Mouse (Mus musculus) olfactory bulb, adult 2 months (tissue): ENCODE measurements around the gene Pdp2. TPM values are rescaled to one million over a fixed set of nuclear protein-coding genes. Genes with fewer than 3 reads are reported as not detected.
A peak's percentile ranks its signal among the peaks of the same experiment; 100 is the strongest.
"Not testable (repeated sequence)": the region's sequence is repeated elsewhere in the genome, so short reads cannot be mapped to it uniquely, and the experiment has no call there.

ENCODE experiments used
- H3K27ac ChIP-seq: fragments of 200-500 bp; 2 replicates; pipeline ENCODE4 v1.5.1; 2012; ENCODE audit warnings: low read depth, low read length; ENCODE audit not compliant: insufficient read depth
- H3K4me1 ChIP-seq: fragments of 200-500 bp; 2 replicates; pipeline ENCODE4 v1.6.1; 2012; ENCODE audit warnings: low read length; ENCODE audit not compliant: control insufficient read depth, insufficient read depth
- H3K4me3 ChIP-seq: fragments of 200-500 bp; 2 replicates; pipeline ENCODE4 v1.5.1; 2012; ENCODE audit warnings: mild to moderate bottlenecking, low read depth, low read length, moderate library complexity; ENCODE audit not compliant: insufficient read depth
- CTCF ChIP-seq: fragments of 200-500 bp; IDR thresholded peaks from 2 replicates; pipeline ENCODE4 v1.5.1; 2012; ENCODE audit warnings: low read depth, mild to moderate bottlenecking, low read length, moderate library complexity; ENCODE audit not compliant: insufficient read depth
- POLR2A ChIP-seq: fragments of 200-500 bp; IDR thresholded peaks from 2 replicates; pipeline ENCODE4 v1.6.1; 2012; ENCODE audit warnings: mild to moderate bottlenecking, low read depth, low read length, moderate library complexity; ENCODE audit not compliant: insufficient read depth
- WGBS: fragments of 180-500 bp; shearing (Covaris S2); methylation state at CpG from one replicate; pipeline ENCODE4 v1.1.7; 2018; 5-methylcytosine and 5-hydroxymethylcytosine counted together
- polyA plus RNA-seq: library from polyadenylated mRNA; stranded (reverse); fragments of >200 nt; gene quantifications from 2 replicates; pipeline ENCODE4 v1.2.4, GENCODE M21; 2012; ENCODE audit warnings: low replicate concordance; ENCODE audit not compliant: missing spikeins, insufficient read depth, insufficient read length

Pdp2 gene
- polyA plus RNA-seq, 1 experiment = not detected

DNA sequence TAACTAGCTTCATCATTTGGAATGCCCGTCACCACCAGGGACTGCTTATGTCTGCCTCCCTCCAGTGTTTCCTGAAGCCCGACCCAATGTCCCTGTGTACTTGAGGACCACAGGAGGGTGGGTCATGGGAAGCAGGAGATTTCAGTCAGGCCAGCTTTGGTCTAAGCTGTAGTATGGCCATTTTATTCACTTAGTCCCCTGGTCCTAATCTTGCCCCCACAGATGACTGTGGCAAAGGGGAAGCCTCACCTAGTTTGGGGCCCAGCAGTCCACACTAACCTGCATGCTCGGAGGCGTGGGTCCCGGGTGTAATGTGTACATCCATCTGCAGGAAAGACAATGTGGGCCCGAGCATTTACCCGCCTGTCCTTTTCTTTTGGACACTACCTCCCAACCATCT lies 49.0 kb downstream of the Pdp2 start:
- H3K4me1 ChIP-seq = peaks cover 14% of the 10 kb centered on the region
- 84% methylated on average over 7 of the region's 7 CpGs for WGBS
- no peak overlapping the region for H3K27ac ChIP-seq
- TF ChIP-seq POLR2A (no peak), CTCF (no peak)
- no peak overlapping the region for H3K4me3 ChIP-seq

DNA sequence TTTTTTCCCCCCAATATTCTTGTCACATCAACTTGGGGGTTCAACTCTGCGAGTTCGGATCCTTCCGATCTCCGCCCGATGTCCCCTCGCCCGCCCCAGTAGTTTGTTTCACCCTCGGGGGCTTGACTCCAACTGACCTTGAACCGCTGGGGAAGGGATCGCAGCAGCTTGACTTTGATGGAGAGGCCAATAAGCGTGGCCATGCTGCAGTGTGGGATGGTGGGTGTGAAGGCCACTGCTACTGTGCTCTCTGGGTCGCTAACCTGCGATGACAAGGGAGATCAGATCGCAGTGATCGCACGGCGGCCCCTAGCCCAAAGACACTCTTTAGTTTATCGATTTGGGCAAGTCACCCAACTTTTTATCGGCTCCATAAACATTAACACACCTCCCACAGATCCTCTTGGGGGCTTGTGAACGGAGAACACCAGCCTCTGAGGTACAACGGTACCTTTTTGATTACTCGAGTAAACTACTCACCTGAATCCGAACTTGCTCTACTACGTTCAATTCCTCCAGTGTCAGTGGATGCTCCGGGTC lies 49.6 kb downstream of the Pdp2 start:
- Histone ChIP-seq H3K27ac (no peak overlapping the region), H3K4me1 (peaks cover 14% of the 10 kb centered on the region), H3K4me3 (peak overlapping the region; percentile 77)
- TF ChIP-seq POLR2A (no peak), CTCF (no peak)
- WGBS = 10% methylated on average over 25 of the region's 25 CpGs

DNA sequence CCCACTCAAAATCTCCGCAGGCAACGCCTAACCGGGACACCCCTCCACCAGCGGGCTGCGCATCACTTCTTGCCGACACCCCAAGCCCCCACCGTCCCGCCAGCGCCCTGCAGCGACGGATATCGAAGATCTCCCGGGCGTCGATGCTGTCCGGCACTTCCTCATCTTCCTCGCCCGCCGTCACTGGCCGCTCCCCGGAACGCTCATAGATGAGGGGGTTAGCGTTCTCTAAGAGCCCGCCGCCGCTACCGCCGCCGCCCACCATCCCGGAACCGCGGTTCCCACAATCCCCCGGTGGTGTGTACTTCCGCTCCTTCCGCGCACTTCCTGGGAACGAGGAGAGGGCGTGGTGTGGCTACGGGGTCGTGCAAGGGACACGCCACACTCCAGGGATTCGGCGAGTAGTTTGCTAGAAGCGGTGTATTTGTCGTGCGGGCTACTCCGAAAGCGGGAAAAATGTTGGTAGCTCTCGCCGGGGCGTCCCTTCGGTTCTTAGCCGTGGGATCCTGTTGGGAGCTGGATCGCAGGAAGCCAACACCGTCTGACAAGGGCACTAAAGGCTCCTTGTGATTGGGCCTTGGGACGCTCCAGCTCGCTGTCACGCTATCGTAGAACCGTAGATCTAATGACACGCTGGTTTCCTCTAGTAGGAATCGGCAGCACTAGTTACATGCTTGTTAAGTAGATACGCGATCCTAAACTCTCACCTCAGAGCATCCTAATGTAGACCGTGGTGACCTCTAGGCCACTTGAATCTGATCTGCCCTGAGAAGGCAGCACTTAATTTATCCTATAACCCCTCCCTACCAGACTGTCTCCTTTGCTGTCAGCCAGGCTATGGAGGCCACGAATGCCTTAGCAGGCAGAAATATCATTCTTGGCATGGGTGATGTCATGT lies 50.4 kb downstream of the Pdp2 start, which contains the start of gene Ciao2b:
Gene Ciao2b (minus strand): TSS at position 540 of the 898 bp plus-strand sequence.
- under 1% methylated on average over 66 of the region's 66 CpGs for WGBS
- Histone ChIP-seq H3K4me3 (peak within 1 kb of the TSS; percentile 77), H3K27ac (peak within 1 kb of the TSS; percentile 81), H3K4me1 (peaks cover 14% of the 10 kb centered on the region)
- TF ChIP-seq CTCF (no peak), POLR2A (peak; percentile 82)

DNA sequence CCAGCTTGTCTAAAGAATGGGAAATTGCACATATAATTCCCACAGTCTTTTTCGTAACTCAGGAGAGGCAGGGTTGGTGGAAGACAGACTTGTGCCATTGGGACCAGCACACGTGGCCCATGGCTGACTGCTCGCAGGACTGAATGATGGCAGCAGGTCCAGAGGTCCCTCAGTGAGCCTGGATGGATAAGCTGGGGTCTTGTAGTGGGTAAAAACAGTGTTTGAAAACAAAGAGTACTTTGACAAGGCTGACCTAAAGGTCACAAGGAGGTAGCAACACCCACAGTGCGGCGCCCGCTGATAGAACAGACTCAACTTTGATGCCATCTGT lies 51.0 kb downstream of the Pdp2 start:
- Histone ChIP-seq H3K4me1 (peaks cover 14% of the 10 kb centered on the region), H3K27ac (peak overlapping the region; percentile 81; the same call in 1 of the 2 replicates), H3K4me3 (peak overlapping the region; percentile 77)
- TF ChIP-seq CTCF = no peak
- no peak for TF ChIP-seq POLR2A
- WGBS = 68% methylated on average over 6 of the region's 6 CpGs

DNA sequence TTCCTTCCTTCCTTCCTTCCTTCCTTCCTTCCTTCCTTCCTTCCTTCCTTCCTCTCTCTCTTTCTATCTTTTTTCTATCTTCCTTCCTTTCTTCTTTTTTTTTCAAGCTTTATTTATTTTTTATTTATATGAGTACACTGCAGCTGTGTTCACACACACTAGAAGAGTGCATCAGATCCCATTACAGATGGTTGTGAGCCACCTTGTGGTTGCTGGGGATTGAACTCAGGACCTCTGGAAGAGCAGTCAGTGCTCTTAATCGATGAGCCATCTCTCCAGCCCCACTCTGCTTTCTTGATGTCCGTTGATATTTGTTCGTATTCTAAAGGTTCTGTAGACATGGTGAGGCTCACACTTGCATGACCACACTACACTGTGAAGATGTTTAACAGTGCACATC lies 52.9 kb downstream of the Pdp2 start:
- 76% methylated on average over 3 of the region's 3 CpGs for WGBS
- peaks cover 14% of the 10 kb centered on the region for H3K4me1 ChIP-seq
- H3K27ac ChIP-seq, H3K4me3 ChIP-seq: not testable (repeated sequence)

Other genes with a start within 250 kb of the Pdp2 start
- gene Cmtm4, start 195.6 kb upstream of the Pdp2 start, polyA plus RNA-seq = not detected in 2 replicates
- 65.6 TPM in 1 of 2 replicates, not detected in the other for gene Dync1li2, start 148.4 kb upstream of the Pdp2 start, polyA plus RNA-seq
- gene Terb1, start 81.5 kb upstream of the Pdp2 start, polyA plus RNA-seq = not detected in 2 replicates
- not detected in 2 replicates for gene Nae1, start 56.8 kb upstream of the Pdp2 start, polyA plus RNA-seq
- gene Car7, start 56.8 kb upstream of the Pdp2 start, polyA plus RNA-seq = not detected in 2 replicates
- gene Cdh16, start 32.9 kb downstream of the Pdp2 start, polyA plus RNA-seq = not detected in 2 replicates
- gene Rrad, start 39.9 kb downstream of the Pdp2 start, polyA plus RNA-seq = not detected in 2 replicates
- gene Ciao2b, start 50.5 kb downstream of the Pdp2 start, polyA plus RNA-seq = not detected in 2 replicates
- gene Ces2a, start 142.6 kb downstream of the Pdp2 start, polyA plus RNA-seq = not detected in 2 replicates
- not detected in 2 replicates for gene Ces2b, start 240.1 kb downstream of the Pdp2 start, polyA plus RNA-seq